Mouse (Mus musculus): ENCODE results near the gene Nhs. TPM values are rescaled to one million over a fixed set of nuclear protein-coding genes. Genes with fewer than 3 reads are reported as not detected.

Nhs gene
- polyA plus RNA-seq, 1 experiment from 2014 or later, result 0.47 TPM

DNA sequence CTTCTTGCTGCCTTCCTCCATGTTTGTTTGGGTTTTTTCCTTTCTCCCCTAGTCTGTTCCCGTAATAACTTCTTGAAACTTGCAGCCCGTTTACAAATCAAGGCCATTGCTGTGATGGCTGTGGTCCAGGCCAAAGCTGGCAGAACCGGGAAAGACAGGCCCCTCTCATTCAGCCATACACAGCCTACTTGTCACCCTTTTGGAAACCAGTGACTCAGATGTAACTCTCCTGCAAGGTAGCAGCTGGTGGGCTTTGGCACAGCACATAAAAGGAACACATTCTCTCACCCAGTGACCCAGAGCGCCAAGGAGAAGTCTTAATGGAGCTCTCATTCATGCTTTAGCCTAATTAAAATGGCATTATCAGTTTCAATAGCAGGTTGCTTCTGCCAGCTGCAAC is 72.2 kb downstream of the Nhs start:
- H3K27ac ChIP-seq (ENCODE audit: low read length), result no peak overlapping the region
- WGBS, result 65% methylated on average over 4 of the region's 4 CpGs

DNA sequence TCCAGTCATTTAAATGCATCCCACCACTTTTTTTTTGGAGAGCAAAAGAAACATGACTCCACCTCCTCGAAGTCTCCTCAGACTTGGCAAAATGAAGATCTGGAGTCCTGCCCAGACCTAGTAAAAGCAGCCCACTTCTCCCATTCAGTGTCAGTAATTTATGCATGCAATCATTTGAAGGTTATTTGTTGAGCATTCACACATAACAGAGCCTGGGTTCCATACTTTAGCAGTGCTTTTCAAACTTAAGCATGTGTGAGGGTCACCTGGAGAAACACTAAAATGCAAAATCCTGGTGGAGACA is 73.7 kb downstream of the Nhs start:
- no peak overlapping the region for H3K4me2 ChIP-seq (ENCODE audit: low read depth, low read length)
- H3K9ac ChIP-seq (ENCODE audit: low read length), result no peak overlapping the region
- H3K36me3 ChIP-seq (ENCODE audit: control insufficient read depth, insufficient read depth), result no peaks in the 10 kb centered on the region
- WGBS, result 45% methylated on average over 1 of the region's 1 CpGs
- ATAC-seq (replicated peaks; ENCODE audit: extremely low read depth, insufficient read depth, low FRiP score), result no peak
- no peak overlapping the region for H3K27ac ChIP-seq (ENCODE audit: low read length)
- no peaks in the 10 kb centered on the region for H3K4me1 ChIP-seq (ENCODE audit: control insufficient read depth, insufficient read depth, low read length)
- H3K4me3 ChIP-seq (ENCODE audit: low read length), result no peak overlapping the region
- H3K27me3 ChIP-seq (ENCODE audit: control insufficient read depth, insufficient read depth, low read length), result no peaks in the 10 kb centered on the region
- H3K9me3 ChIP-seq (replicated peaks; ENCODE audit: control insufficient read depth, low read length), result no peaks in the 10 kb centered on the region

More for the DNA sequence above, 72.2 kb downstream of the Nhs start:
- Histone ChIP-seq H3K36me3 (ENCODE audit: control insufficient read depth, insufficient read depth) (no peaks in the 10 kb centered on the region), H3K9me3 (replicated peaks; ENCODE audit: control insufficient read depth, low read length) (no peaks in the 10 kb centered on the region), H3K4me2 (ENCODE audit: low read depth, low read length) (no peak overlapping the region), H3K9ac (ENCODE audit: low read length) (no peak overlapping the region), H3K4me1 (ENCODE audit: control insufficient read depth, insufficient read depth, low read length) (no peaks in the 10 kb centered on the region), H3K4me3 (ENCODE audit: low read length) (no peak overlapping the region), H3K27me3 (ENCODE audit: control insufficient read depth, insufficient read depth, low read length) (no peaks in the 10 kb centered on the region)
- no peak for ATAC-seq (replicated peaks; ENCODE audit: extremely low read depth, insufficient read depth, low FRiP score)

DNA sequence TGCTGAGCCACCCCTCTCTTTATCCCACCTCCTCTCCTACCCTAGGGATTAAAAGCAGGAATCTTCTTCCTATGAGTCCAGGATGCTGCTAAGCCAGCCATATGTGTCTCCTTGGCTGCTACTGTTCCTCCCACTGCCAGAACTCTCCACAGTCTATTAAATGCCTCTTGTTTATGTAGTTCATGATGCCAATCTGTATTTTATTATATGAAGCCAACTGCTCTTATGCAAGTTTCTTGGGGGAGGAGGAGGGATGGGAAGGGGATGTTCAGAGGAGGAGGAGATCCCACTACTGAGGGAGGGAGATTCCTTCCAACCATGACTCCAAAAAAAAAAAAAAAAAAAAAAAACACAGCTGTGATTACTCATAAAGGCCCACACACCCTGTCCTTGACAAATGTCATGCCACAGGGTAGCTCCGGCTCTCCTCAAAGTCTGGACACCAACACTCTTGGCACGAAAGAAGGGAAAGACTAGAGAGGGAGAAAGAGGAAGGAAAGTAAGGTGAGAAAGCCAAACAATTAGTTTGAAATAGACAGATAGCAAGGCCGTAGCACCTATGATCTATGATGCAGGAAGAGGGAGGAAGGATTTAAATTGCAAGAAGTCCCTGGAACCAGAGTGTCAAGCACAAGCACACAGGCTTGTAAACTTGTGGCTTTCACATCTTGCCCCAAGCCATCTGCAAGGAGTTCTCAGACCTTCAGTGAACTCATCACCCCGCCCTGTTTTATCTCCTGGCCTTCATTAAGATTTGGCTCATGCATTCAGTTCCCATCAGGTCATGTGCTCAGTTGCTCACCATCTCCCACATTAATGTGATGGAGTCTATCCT is 74.3 kb downstream of the Nhs start:
- Histone ChIP-seq H3K36me3 (ENCODE audit: control insufficient read depth, insufficient read depth) (no peaks in the 10 kb centered on the region), H3K27ac (ENCODE audit: low read length) (no peak overlapping the region), H3K27me3 (ENCODE audit: control insufficient read depth, insufficient read depth, low read length) (no peaks in the 10 kb centered on the region), H3K4me3 (ENCODE audit: low read length) (no peak overlapping the region), H3K9ac (ENCODE audit: low read length) (no peak overlapping the region), H3K4me1 (ENCODE audit: control insufficient read depth, insufficient read depth, low read length) (no peaks in the 10 kb centered on the region), H3K9me3 (replicated peaks; ENCODE audit: control insufficient read depth, low read length) (no peaks in the 10 kb centered on the region), H3K4me2 (ENCODE audit: low read depth, low read length) (no peak overlapping the region)
- ATAC-seq (replicated peaks; ENCODE audit: extremely low read depth, insufficient read depth, low FRiP score), result no peak
- 50% methylated on average over 4 of the region's 4 CpGs for WGBS

DNA sequence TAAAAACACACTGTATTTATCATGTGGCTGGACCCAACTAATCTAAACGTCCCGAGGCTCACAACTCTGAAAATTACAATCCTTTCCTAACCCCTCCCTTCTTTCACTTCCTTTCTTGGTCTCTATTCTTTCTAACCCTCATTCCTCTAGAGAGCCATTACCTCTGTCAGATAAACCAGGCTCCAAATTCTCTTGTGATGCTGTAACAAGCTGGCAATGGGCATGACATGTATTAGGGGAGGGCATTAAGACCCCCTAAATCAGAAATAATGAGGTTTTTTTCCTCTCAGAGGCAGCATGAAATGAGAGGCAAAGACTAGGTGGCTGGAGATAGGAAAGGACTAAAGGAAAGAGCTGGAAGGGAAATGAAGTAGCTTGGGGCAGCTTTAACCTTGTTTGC is 96.4 kb downstream of the Nhs start:
- 31% methylated on average over 2 of the region's 2 CpGs for WGBS
- H3K9me3 ChIP-seq (replicated peaks; ENCODE audit: control insufficient read depth, low read length), result no peaks in the 10 kb centered on the region

DNA sequence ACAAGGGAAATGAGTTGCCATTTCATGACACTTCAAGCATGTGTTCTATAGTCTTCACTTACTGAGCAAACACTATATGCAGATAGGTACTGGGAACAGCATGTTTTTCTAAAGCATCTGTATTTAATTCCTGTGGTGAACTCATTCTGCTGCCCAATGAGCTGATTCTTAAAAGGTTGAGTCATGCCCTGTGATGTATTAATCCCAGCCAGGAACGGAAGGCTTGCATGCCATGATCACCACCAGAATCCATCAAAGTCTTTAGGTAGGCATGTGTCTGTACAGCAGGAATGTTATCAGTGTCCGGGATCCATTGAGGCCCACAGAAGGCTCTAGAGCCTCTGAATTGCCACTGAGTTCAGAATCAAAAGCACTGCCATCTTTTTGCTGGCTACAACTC is 103.9 kb downstream of the Nhs start:
- Histone ChIP-seq H3K4me3 (ENCODE audit: low read length) (no peak overlapping the region), H3K9me3 (replicated peaks; ENCODE audit: control insufficient read depth, low read length) (no peaks in the 10 kb centered on the region), H3K4me2 (ENCODE audit: low read depth, low read length) (no peak overlapping the region), H3K9ac (ENCODE audit: low read length) (no peak overlapping the region), H3K36me3 (ENCODE audit: control insufficient read depth, insufficient read depth) (no peaks in the 10 kb centered on the region), H3K27me3 (ENCODE audit: control insufficient read depth, insufficient read depth, low read length) (peaks cover 2% of the 10 kb centered on the region; the same call in 1 of the 2 replicates), H3K27ac (ENCODE audit: low read length) (no peak overlapping the region), H3K4me1 (ENCODE audit: control insufficient read depth, insufficient read depth, low read length) (no peaks in the 10 kb centered on the region)
- WGBS, result 66% methylated on average over 2 of the region's 2 CpGs
- ATAC-seq (replicated peaks; ENCODE audit: extremely low read depth, insufficient read depth, low FRiP score), result no peak

More for the DNA sequence above, 96.4 kb downstream of the Nhs start:
- ATAC-seq (replicated peaks; ENCODE audit: extremely low read depth, insufficient read depth, low FRiP score), result no peak
- Histone ChIP-seq H3K9ac (ENCODE audit: low read length) (no peak overlapping the region), H3K4me3 (ENCODE audit: low read length) (no peak overlapping the region), H3K36me3 (ENCODE audit: control insufficient read depth, insufficient read depth) (no peaks in the 10 kb centered on the region), H3K27ac (ENCODE audit: low read length) (no peak overlapping the region), H3K27me3 (ENCODE audit: control insufficient read depth, insufficient read depth, low read length) (no peaks in the 10 kb centered on the region), H3K4me1 (ENCODE audit: control insufficient read depth, insufficient read depth, low read length) (no peaks in the 10 kb centered on the region), H3K4me2 (ENCODE audit: low read depth, low read length) (no peak overlapping the region)

DNA sequence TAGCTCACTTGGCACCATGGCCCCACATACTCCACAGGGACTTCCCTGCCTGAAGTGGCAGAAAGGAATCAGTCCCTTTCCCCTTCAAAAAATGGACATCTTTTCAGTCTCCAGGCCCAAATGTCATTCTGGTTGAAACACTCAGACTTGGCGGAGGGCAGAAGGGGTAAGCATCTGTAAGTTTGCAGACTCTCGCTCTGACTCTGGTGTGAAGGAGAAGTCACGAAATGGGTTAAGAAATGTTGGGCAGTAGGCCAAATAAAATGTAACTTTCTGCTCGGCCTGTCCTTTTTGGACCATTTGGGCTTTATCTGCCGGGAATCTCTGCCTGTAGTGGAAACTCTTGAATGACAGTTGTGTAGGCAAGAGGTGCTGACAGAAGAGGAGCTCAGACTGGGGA is 106.0 kb downstream of the Nhs start:
- no peak overlapping the region for H3K9ac ChIP-seq (ENCODE audit: low read length)
- no peak overlapping the region for H3K4me3 ChIP-seq (ENCODE audit: low read length)
- no peaks in the 10 kb centered on the region for H3K9me3 ChIP-seq (replicated peaks; ENCODE audit: control insufficient read depth, low read length)
- no peak overlapping the region for H3K4me2 ChIP-seq (ENCODE audit: low read depth, low read length)
- no peak overlapping the region for H3K27ac ChIP-seq (ENCODE audit: low read length)
- no peaks in the 10 kb centered on the region for H3K4me1 ChIP-seq (ENCODE audit: control insufficient read depth, insufficient read depth, low read length)
- no peak for ATAC-seq (replicated peaks; ENCODE audit: extremely low read depth, insufficient read depth, low FRiP score)
- H3K36me3 ChIP-seq (ENCODE audit: control insufficient read depth, insufficient read depth), result no peaks in the 10 kb centered on the region
- H3K27me3 ChIP-seq (ENCODE audit: control insufficient read depth, insufficient read depth, low read length), result peaks cover 7% of the 10 kb centered on the region
- 58% methylated on average over 5 of the region's 5 CpGs for WGBS

DNA sequence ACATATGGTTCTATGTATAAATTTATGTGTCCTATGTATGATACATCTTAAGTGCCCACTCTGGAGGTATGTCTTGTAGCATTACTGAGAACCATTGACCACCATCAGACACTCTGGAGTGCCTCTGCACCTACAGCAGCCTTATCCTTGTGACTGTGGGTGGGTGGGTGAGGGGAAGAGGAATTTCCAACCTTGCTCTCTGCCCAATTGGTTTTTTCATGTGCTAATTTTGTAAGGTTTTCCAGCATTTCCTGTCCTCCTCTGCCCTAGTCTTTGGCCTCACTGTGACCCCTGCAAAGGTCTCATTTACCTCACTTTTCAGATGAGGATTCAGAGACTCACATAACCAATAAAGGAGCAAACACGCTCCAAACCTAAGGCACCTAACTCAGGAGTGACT is 107.0 kb downstream of the Nhs start:
- Histone ChIP-seq H3K27me3 (ENCODE audit: control insufficient read depth, insufficient read depth, low read length) (peaks cover 7% of the 10 kb centered on the region), H3K4me3 (ENCODE audit: low read length) (no peak overlapping the region), H3K36me3 (ENCODE audit: control insufficient read depth, insufficient read depth) (no peaks in the 10 kb centered on the region), H3K27ac (ENCODE audit: low read length) (no peak overlapping the region), H3K9ac (ENCODE audit: low read length) (no peak overlapping the region), H3K4me1 (ENCODE audit: control insufficient read depth, insufficient read depth, low read length) (no peaks in the 10 kb centered on the region), H3K4me2 (ENCODE audit: low read depth, low read length) (no peak overlapping the region), H3K9me3 (replicated peaks; ENCODE audit: control insufficient read depth, low read length) (no peaks in the 10 kb centered on the region)
- 90% methylated on average over 1 of the region's 1 CpGs for WGBS
- no peak for ATAC-seq (replicated peaks; ENCODE audit: extremely low read depth, insufficient read depth, low FRiP score)

DNA sequence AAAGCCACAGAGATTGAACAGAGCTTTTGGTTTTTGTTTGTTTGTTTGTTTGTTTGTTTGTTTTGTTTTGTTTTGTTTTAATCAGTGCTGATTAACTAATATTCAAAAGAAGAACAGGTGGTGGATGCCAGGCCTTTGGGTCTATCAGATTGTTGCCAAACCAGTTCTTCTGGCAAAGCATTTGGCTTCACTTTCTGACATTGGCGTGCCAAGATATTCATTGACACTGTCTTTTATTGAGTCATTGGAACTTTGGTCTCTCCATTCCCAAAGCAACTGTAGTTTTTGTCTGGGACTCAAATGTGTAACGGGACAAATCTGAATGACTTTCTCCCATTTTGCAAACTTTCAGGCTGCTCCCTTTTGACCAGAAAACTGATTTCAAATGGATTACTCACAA is 109.9 kb downstream of the Nhs start:
- Histone ChIP-seq H3K9ac (ENCODE audit: low read length) (no peak overlapping the region), H3K4me1 (ENCODE audit: control insufficient read depth, insufficient read depth, low read length) (no peaks in the 10 kb centered on the region), H3K4me3 (ENCODE audit: low read length) (no peak overlapping the region), H3K27ac (ENCODE audit: low read length) (no peak overlapping the region), H3K27me3 (ENCODE audit: control insufficient read depth, insufficient read depth, low read length) (peaks cover 5% of the 10 kb centered on the region; the same call in 1 of the 2 replicates), H3K9me3 (replicated peaks; ENCODE audit: control insufficient read depth, low read length) (no peaks in the 10 kb centered on the region), H3K4me2 (ENCODE audit: low read depth, low read length) (no peak overlapping the region), H3K36me3 (ENCODE audit: control insufficient read depth, insufficient read depth) (no peaks in the 10 kb centered on the region)
- WGBS, result 85% methylated on average over 2 of the region's 2 CpGs
- no peak for ATAC-seq (replicated peaks; ENCODE audit: extremely low read depth, insufficient read depth, low FRiP score)

DNA sequence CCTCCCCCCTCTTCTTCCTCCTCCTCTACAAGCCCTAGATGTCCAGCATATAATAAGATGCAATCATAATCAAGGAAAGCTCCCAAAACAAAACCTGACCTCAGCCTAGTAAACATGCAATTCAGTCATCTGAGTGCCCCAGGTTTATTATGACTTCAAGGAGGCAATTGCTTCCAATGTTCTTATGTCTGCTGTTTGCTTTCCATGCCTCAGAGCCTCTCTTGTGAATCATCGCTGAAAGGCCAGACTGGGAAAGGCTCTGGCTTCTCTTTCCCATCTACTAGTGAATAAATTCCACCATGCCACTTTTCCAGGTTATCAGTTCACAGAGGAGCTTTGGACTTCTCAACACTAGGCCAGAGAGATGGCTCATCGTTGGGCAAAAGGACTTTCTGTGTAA is 114.0 kb downstream of the Nhs start:
- Histone ChIP-seq H3K9me3 (replicated peaks; ENCODE audit: control insufficient read depth, low read length) (no peaks in the 10 kb centered on the region), H3K9ac (ENCODE audit: low read length) (no peak overlapping the region), H3K4me1 (ENCODE audit: control insufficient read depth, insufficient read depth, low read length) (no peaks in the 10 kb centered on the region), H3K36me3 (ENCODE audit: control insufficient read depth, insufficient read depth) (no peaks in the 10 kb centered on the region), H3K4me3 (ENCODE audit: low read length) (no peak overlapping the region), H3K27me3 (ENCODE audit: control insufficient read depth, insufficient read depth, low read length) (peaks cover 5% of the 10 kb centered on the region; the same call in 1 of the 2 replicates), H3K27ac (ENCODE audit: low read length) (no peak overlapping the region), H3K4me2 (ENCODE audit: low read depth, low read length) (no peak overlapping the region)
- WGBS, result 80% methylated on average over 2 of the region's 2 CpGs
- no peak for ATAC-seq (replicated peaks; ENCODE audit: extremely low read depth, insufficient read depth, low FRiP score)

All from heart, embryonic 16.5 days (tissue).